Mouse (Mus musculus) liver, postnatal 0 days (tissue): ENCODE measurements around the gene Kcnc1. TPM values are rescaled to one million over a fixed set of nuclear protein-coding genes. Genes with fewer than 3 reads are reported as not detected.

Experiments used
- ATAC-seq: fragments of 200-750 bp; cut with Nextera tagmentation; 2 replicates; pipeline ENCODE4 v1.8.0; 2017; ENCODE audit warnings: mild to moderate bottlenecking, moderate library complexity
- DNase-seq: peaks from one replicate; pipeline ENCODE4 v3.0.0-alpha.2; 2016
- H3K27ac ChIP-seq: fragments of 300-500 bp; sonication (generic); 2 replicates; pipeline ENCODE4 v1.5.1; 2014; ENCODE audit warnings: antibody characterized with exemption, moderate library complexity, mild to moderate bottlenecking, low read depth
- H3K27me3 ChIP-seq: fragments of 300-500 bp; sonication (generic); 2 replicates; pipeline ENCODE4 v1.6.1; 2014; ENCODE audit warnings: low read length, control low read depth, mixed read lengths; ENCODE audit not compliant: insufficient read depth
- H3K36me3 ChIP-seq: fragments of 300-500 bp; sonication (generic); replicated peaks from 2 replicates; pipeline ENCODE4 v1.6.1; 2014; ENCODE audit warnings: mild to moderate bottlenecking, control low read depth, low read length, moderate library complexity, mixed read lengths; ENCODE audit not compliant: insufficient read depth
- H3K4me1 ChIP-seq: fragments of 300-500 bp; sonication (generic); 2 replicates; pipeline ENCODE4 v1.6.1; 2014; ENCODE audit warnings: antibody characterized with exemption, mild to moderate bottlenecking, control low read depth; ENCODE audit not compliant: insufficient read depth
- H3K4me2 ChIP-seq: fragments of 300-500 bp; sonication (generic); 2 replicates; pipeline ENCODE4 v1.6.1; 2014; ENCODE audit warnings: low read depth, mild to moderate bottlenecking, low read length, moderate library complexity, mixed read lengths
- H3K4me3 ChIP-seq: fragments of 300-500 bp; sonication (generic); 2 replicates; pipeline ENCODE4 v1.5.1; 2014; ENCODE audit warnings: low read depth, low read length
- H3K9ac ChIP-seq: fragments of 300-500 bp; sonication (generic); replicated peaks from 2 replicates; pipeline ENCODE4 v1.6.1; 2014; ENCODE audit warnings: mild to moderate bottlenecking, moderate library complexity
- H3K9me3 ChIP-seq: fragments of 300-500 bp; sonication (generic); 2 replicates; pipeline ENCODE4 v1.6.1; 2016; ENCODE audit warnings: mild to moderate bottlenecking, control low read depth, low read length, mixed read lengths
- CTCF ChIP-seq: sonication (generic); IDR thresholded peaks from 2 replicates; pipeline ENCODE4 v1.5.1; 2016; ENCODE audit warnings: antibody characterized with exemption, low read depth
- EP300 ChIP-seq: IDR thresholded peaks from 2 replicates; pipeline ENCODE4 v1.6.1; 2016; ENCODE audit warnings: antibody characterized with exemption, low read depth, mild to moderate bottlenecking
- WGBS: fragments of 180-500 bp; shearing (Covaris S2); extraction: QIAGEN DNeasy Blood & Tissue Kit; methylation state at CpG from one replicate; pipeline ENCODE4 v1.1.7; 2014; ENCODE audit not compliant: insufficient replicate concordance; 5-methylcytosine and 5-hydroxymethylcytosine counted together
- polyA plus RNA-seq: library from polyadenylated mRNA; unstranded; fragments of >200 nt; fragmentation: Nextera tagmentation; extraction: Ambion mirVana; gene quantifications from 2 replicates; pipeline ENCODE4 v1.2.1, GENCODE M21; 2015

Kcnc1 gene
- polyA plus RNA-seq, 1 experiment from 2014 or later: not detected

DNA sequence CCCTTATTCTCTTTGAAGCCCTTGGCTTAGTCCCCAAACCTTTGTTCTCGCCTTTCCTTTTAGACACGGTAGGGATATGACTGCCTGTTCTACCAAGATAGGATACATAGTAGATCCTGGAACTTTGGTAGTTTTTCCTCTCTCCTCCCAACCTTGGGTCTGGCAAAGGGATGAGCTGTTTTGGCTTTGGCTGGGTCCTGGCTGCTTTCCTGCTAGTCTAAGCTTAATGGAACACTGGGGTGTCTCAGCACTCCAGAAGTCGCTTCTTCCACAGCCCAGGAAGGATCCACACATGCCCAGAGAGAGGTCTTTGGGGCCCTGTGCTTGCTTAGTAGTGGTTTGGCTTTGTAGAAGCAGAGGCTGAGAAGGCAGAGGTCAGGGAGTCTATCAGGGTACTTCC lies 27.7 kb downstream of the Kcnc1 start:
- Histone ChIP-seq H3K4me2 (no peak overlapping the region), H3K4me3 (no peak overlapping the region), H3K27me3 (no peaks in the 10 kb centered on the region), H3K36me3 (no peaks in the 10 kb centered on the region), H3K9ac (no peak overlapping the region), H3K4me1 (no peaks in the 10 kb centered on the region), H3K27ac (no peak overlapping the region), H3K9me3 (no peaks in the 10 kb centered on the region)
- ATAC-seq: no peak
- TF ChIP-seq EP300 (no peak), CTCF (no peak)
- 50% methylated on average over 3 of the region's 3 CpGs for WGBS
- no peak for DNase-seq

DNA sequence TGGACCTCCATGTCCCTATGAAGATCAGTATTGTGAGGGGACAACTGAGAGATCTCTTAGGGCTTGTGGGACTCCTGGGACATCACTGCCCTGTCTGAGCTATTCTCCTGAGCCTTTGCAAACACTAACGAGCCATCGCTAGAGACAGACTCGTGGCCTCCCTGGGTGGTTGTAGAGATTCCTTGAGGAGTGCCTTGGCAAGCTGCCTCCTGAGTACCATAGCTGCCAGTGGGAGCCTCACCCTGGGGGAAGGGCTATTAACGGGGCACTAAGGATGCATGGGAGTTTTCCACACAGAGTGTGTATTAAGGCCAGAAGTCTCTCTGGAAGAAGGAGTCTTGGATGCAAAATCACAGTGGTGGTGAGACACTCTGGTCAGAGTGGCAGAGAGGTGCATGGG lies 28.7 kb downstream of the Kcnc1 start:
- Histone ChIP-seq H3K27ac (no peak overlapping the region), H3K4me1 (no peaks in the 10 kb centered on the region), H3K4me3 (no peak overlapping the region), H3K27me3 (no peaks in the 10 kb centered on the region), H3K4me2 (no peak overlapping the region), H3K36me3 (no peaks in the 10 kb centered on the region), H3K9me3 (no peaks in the 10 kb centered on the region), H3K9ac (no peak overlapping the region)
- TF ChIP-seq EP300 (no peak), CTCF (no peak)
- no peak for ATAC-seq
- 68% methylated on average over 4 of the region's 4 CpGs for WGBS
- no peak for DNase-seq

DNA sequence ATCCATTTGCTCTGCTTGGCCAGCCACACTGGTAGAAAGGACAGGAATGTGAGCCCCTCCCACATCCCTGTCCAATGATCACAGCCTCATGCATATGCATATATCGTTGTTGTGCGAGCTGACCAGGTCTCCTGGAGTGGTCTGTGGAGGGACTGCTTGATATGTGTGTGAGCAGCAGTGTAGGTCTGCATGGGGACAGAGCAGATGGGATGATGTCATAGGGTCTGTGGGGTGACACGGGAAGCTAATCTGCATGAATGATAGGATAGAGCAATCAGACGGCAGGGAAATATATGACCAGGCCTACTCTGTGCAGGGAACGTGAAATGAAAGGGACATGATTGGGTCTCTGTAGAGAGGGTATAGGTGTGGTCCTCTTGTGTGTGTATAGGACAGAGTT lies 37.6 kb downstream of the Kcnc1 start:
- Histone ChIP-seq H3K27me3 (no peaks in the 10 kb centered on the region), H3K36me3 (no peaks in the 10 kb centered on the region), H3K9ac (no peak overlapping the region), H3K4me1 (no peaks in the 10 kb centered on the region), H3K4me3 (no peak overlapping the region), H3K4me2 (no peak overlapping the region), H3K9me3 (no peaks in the 10 kb centered on the region), H3K27ac (no peak overlapping the region)
- ATAC-seq (no peak), DNase-seq (no peak)
- 58% methylated on average over 5 of the region's 5 CpGs for WGBS
- TF ChIP-seq CTCF: no peak
- no peak for TF ChIP-seq EP300

DNA sequence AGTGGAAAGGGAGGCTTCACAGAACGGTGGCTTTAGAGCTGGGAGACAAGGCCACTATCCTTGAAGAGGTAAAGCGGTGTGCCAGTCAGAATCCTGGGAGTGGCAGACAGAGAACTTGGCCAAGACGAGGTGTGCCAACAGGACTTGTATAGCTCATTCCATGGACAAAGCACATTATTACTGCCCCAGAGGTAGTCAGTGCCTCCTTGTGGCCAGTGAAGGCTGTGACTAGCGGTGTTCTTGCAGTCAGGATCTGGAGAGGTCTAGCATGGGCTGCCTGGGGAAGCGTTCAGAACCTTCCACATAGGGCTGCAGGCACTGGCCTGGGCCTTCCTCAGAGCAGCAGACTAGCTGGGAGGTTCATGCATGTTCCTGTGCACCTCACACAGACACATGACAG lies 39.5 kb downstream of the Kcnc1 start:
- Histone ChIP-seq H3K9ac (no peak overlapping the region), H3K27ac (no peak overlapping the region), H3K4me1 (no peaks in the 10 kb centered on the region), H3K9me3 (no peaks in the 10 kb centered on the region), H3K4me3 (no peak overlapping the region), H3K4me2 (no peak overlapping the region), H3K36me3 (no peaks in the 10 kb centered on the region), H3K27me3 (no peaks in the 10 kb centered on the region)
- TF ChIP-seq CTCF (no peak), EP300 (no peak)
- DNase-seq (no peak), ATAC-seq (no peak)
- 73% methylated on average over 5 of the region's 5 CpGs for WGBS

DNA sequence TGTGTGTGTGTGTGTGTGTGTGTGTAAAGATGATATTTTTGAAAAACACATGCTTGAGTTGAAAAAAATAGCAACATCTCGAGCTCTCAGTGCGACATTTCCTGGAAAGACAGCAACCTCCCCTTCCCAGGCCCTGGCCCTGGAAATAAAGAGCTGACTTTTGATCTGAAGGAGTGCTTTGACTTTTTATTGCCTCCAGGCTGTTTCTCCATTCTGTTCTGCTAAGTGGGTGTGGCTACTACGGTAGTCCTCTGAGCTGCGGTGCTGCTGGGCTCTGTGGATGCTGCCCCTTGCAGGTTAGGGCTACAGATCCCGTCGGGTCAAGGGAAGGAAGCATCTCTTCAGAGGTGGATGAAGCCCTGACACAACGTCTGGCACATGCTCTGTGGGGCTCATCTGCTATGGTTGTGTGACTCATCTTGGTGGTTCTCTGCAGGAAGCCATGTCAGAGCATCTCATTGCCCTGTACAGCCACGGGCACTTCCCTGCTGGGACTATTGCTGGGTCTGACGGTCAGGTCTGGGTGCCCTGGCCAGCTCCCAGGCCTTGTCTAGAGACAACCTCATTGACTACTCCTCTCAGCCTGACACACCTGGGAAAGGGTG lies 42.3 kb downstream of the Kcnc1 start:
- no peak overlapping the region for H3K4me3 ChIP-seq
- no peaks in the 10 kb centered on the region for H3K36me3 ChIP-seq
- no peak for DNase-seq
- H3K4me2 ChIP-seq: no peak overlapping the region
- no peak for TF ChIP-seq CTCF
- TF ChIP-seq EP300: no peak
- 44% methylated on average over 9 of the region's 9 CpGs for WGBS
- H3K27me3 ChIP-seq: no peaks in the 10 kb centered on the region
- no peak overlapping the region for H3K27ac ChIP-seq
- no peak overlapping the region for H3K9ac ChIP-seq
- ATAC-seq: no peak
- H3K9me3 ChIP-seq: no peaks in the 10 kb centered on the region
- no peaks in the 10 kb centered on the region for H3K4me1 ChIP-seq

DNA sequence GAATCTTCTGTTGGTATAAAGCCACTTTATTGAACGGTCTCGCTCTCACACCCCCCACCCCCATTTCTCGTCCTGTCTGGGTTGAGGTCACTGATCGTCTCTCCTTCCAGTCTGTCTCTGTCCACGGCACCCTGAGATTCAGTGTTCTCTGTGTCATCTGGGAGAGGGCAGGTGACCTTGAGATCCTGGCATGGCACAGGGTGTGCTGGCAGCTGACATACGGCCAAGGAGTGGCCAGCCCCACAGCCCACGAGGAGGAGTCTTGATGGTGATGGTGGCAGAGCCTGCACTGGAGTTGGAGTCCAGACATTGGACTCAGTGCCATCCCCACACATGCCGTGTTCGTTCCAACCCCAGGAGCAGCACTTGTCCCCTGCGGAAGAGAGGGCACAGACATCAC lies 46.9 kb downstream of the Kcnc1 start:
- WGBS: 83% methylated on average over 10 of the region's 10 CpGs
- Histone ChIP-seq H3K4me3 (no peak overlapping the region), H3K9me3 (no peaks in the 10 kb centered on the region), H3K27ac (no peak overlapping the region), H3K27me3 (no peaks in the 10 kb centered on the region), H3K4me1 (no peaks in the 10 kb centered on the region; the same call in 1 of the 2 replicates), H3K9ac (no peak overlapping the region), H3K4me2 (no peak overlapping the region), H3K36me3 (no peaks in the 10 kb centered on the region)
- ATAC-seq (no peak), DNase-seq (no peak)
- TF ChIP-seq EP300 (no peak), CTCF (no peak)

DNA sequence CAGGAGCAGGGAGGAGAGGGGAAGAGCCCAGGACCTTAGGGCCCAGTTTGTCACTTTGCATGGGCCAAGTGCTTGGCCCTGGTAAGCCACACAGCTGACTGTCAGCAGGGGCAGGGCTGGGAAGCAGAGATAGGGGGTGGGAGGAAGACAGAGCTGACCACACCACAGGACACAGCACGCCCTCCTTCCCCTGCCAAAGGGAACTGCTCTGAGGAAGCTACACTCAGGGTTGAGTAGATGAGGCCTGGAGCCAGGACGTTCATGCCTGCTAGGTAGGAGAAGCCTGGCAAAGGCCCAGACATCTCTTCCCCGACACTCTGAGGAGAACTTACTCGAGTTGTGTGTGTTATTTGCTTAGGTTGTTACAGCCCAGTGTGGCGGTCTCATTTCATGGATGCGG lies 49.6 kb downstream of the Kcnc1 start:
- Histone ChIP-seq H3K36me3 (no peaks in the 10 kb centered on the region), H3K4me3 (no peak overlapping the region), H3K4me2 (no peak overlapping the region), H3K9ac (no peak overlapping the region), H3K4me1 (no peaks in the 10 kb centered on the region; the same call in 1 of the 2 replicates), H3K9me3 (no peaks in the 10 kb centered on the region), H3K27ac (no peak overlapping the region), H3K27me3 (no peaks in the 10 kb centered on the region)
- no peak for DNase-seq
- ATAC-seq: peak; percentile 29; the same call in 1 of the 2 replicates
- TF ChIP-seq EP300 (no peak), CTCF (no peak)
- WGBS: 49% methylated on average over 6 of the region's 6 CpGs
